Mouse (Mus musculus): ENCODE measurements around the gene Nsmce1. TPM values are rescaled to one million over a fixed set of nuclear protein-coding genes. Genes with fewer than 3 reads are reported as not detected.

Nsmce1 gene
- total and polyA plus RNA-seq, 2 experiments from 2014 or later, result 23.1 to 77.8 TPM

GRCm38 (mm10) chr7:125427492-125428090 lies 63.8 kb downstream of the Nsmce1 start:
- Histone ChIP-seq H3K4me2 (ENCODE audit: low read depth, low read length, poor library complexity, severe bottlenecking) (no peak overlapping the region), H3K4me1 (ENCODE audit: insufficient read depth, low read length) (no peaks in the 10 kb centered on the region), H3K36me3 (ENCODE audit: insufficient read depth, low read length) (no peaks in the 10 kb centered on the region), H3K27me3 (ENCODE audit: insufficient read depth, low read length) (no peaks in the 10 kb centered on the region), H3K9me3 (ENCODE audit: low read length) (no peaks in the 10 kb centered on the region), H3K9ac (replicated peaks; ENCODE audit: low read length, poor library complexity, severe bottlenecking) (no peak overlapping the region), H3K4me3 (ENCODE audit: low read depth, low read length) (no peak overlapping the region), H3K27ac (ENCODE audit: low read depth, low read length) (no peak overlapping the region)
- 72% methylated on average over 12 of the region's 12 CpGs for WGBS
- no peak for TF ChIP-seq CTCF (IDR thresholded peaks at IDR 0.05)
- DNase-seq (ENCODE audit: low spot score), result peak; percentile 65
- ATAC-seq (ENCODE audit: low FRiP score), result no peak

DNA sequence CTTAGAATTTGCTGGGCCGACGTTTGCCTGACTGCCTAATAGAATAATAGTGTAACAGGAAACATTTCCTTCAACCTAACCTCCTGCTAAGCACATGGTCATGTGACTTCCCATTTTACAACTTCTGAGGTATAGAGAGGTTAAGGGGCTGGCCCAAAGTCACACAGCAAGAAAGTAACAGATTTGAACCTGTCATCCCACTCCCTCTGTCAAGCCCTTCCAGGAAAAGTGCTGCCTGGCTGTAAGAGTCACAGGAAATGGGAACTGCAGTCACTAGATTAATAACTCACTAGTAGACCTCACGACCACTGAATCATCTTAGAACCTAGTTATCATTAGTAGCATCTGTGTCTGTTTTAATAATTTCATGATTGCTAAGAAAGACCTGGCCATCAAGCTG lies 68.3 kb downstream of the Nsmce1 start:
- no peak for TF ChIP-seq CTCF (IDR thresholded peaks at IDR 0.05)
- no peaks in the 10 kb centered on the region for H3K36me3 ChIP-seq (ENCODE audit: insufficient read depth, low read length)
- H3K27ac ChIP-seq (ENCODE audit: low read depth, low read length), result no peak overlapping the region
- H3K27me3 ChIP-seq (ENCODE audit: insufficient read depth, low read length), result no peaks in the 10 kb centered on the region
- 75% methylated on average over 3 of the region's 3 CpGs for WGBS
- no peaks in the 10 kb centered on the region for H3K9me3 ChIP-seq (ENCODE audit: low read length)
- no peaks in the 10 kb centered on the region for H3K4me1 ChIP-seq (ENCODE audit: insufficient read depth, low read length)
- no peak overlapping the region for H3K4me3 ChIP-seq (ENCODE audit: low read depth, low read length)
- H3K4me2 ChIP-seq (ENCODE audit: low read depth, low read length, poor library complexity, severe bottlenecking), result no peak overlapping the region
- H3K9ac ChIP-seq (replicated peaks; ENCODE audit: low read length, poor library complexity, severe bottlenecking), result no peak overlapping the region
- DNase-seq (ENCODE audit: low spot score), result no peak
- ATAC-seq (ENCODE audit: low FRiP score), result no peak

DNA sequence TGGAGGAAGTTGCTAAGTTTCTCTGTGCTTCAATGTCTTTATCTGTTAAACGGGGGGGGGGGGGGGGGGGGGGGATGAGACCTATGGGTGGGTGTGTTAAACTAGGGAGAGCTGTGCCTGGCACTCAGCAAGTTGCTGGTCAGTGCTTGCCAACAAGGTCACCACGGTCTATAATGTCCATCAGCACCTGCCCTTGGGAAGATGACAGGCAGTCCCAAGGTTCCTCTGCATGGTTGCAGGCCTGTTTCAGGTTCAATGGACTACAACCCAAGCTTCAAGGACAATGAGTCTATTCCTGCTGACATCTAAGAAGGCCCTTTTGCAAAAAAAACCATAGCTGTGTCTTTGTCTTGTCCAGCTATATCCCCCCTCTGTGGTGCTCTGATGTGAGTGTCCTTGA lies 69.5 kb downstream of the Nsmce1 start:
- no peak for TF ChIP-seq CTCF (IDR thresholded peaks at IDR 0.05)

GRCm38 (mm10) chr7:125420190-125420589 lies 71.2 kb downstream of the Nsmce1 start:
- no peak for DNase-seq (ENCODE audit: low spot score)
- no peak for ATAC-seq (ENCODE audit: low FRiP score)

More for the DNA sequence above, 69.5 kb downstream of the Nsmce1 start:
- Histone ChIP-seq H3K36me3 (ENCODE audit: insufficient read depth, low read length) (no peaks in the 10 kb centered on the region), H3K4me1 (ENCODE audit: insufficient read depth, low read length) (no peaks in the 10 kb centered on the region), H3K9me3 (ENCODE audit: low read length) (no peaks in the 10 kb centered on the region), H3K27me3 (ENCODE audit: insufficient read depth, low read length) (no peaks in the 10 kb centered on the region), H3K9ac (replicated peaks; ENCODE audit: low read length, poor library complexity, severe bottlenecking) (no peak overlapping the region), H3K4me2 (ENCODE audit: low read depth, low read length, poor library complexity, severe bottlenecking) (no peak overlapping the region), H3K27ac (ENCODE audit: low read depth, low read length) (no peak overlapping the region), H3K4me3 (ENCODE audit: low read depth, low read length) (no peak overlapping the region)
- DNase-seq (ENCODE audit: low spot score) (no peak), ATAC-seq (ENCODE audit: low FRiP score) (no peak)
- 43% methylated on average over 2 of the region's 2 CpGs for WGBS

GRCm38 (mm10) chr7:125418413-125418812 lies 73.0 kb downstream of the Nsmce1 start:
- no peaks in the 10 kb centered on the region for H3K4me1 ChIP-seq (ENCODE audit: insufficient read depth, low read length)
- TF ChIP-seq CTCF (IDR thresholded peaks at IDR 0.05), result no peak
- no peaks in the 10 kb centered on the region for H3K36me3 ChIP-seq (ENCODE audit: insufficient read depth, low read length)
- H3K4me3 ChIP-seq (ENCODE audit: low read depth, low read length), result no peak overlapping the region
- no peaks in the 10 kb centered on the region for H3K9me3 ChIP-seq (ENCODE audit: low read length)
- H3K9ac ChIP-seq (replicated peaks; ENCODE audit: low read length, poor library complexity, severe bottlenecking), result no peak overlapping the region
- H3K27ac ChIP-seq (ENCODE audit: low read depth, low read length), result no peak overlapping the region
- no peaks in the 10 kb centered on the region for H3K27me3 ChIP-seq (ENCODE audit: insufficient read depth, low read length)
- no peak overlapping the region for H3K4me2 ChIP-seq (ENCODE audit: low read depth, low read length, poor library complexity, severe bottlenecking)
- no peak for DNase-seq (ENCODE audit: low spot score)
- WGBS, result 36% methylated on average over 3 of the region's 3 CpGs
- ATAC-seq (ENCODE audit: low FRiP score), result no peak

More at GRCm38 (mm10) chr7:125420190-125420589, 71.2 kb downstream of the Nsmce1 start:
- Histone ChIP-seq H3K9me3 (ENCODE audit: low read length) (no peaks in the 10 kb centered on the region), H3K9ac (replicated peaks; ENCODE audit: low read length, poor library complexity, severe bottlenecking) (no peak overlapping the region), H3K36me3 (ENCODE audit: insufficient read depth, low read length) (no peaks in the 10 kb centered on the region), H3K4me2 (ENCODE audit: low read depth, low read length, poor library complexity, severe bottlenecking) (no peak overlapping the region), H3K27ac (ENCODE audit: low read depth, low read length) (no peak overlapping the region), H3K4me3 (ENCODE audit: low read depth, low read length) (no peak overlapping the region), H3K4me1 (ENCODE audit: insufficient read depth, low read length) (no peaks in the 10 kb centered on the region), H3K27me3 (ENCODE audit: insufficient read depth, low read length) (no peaks in the 10 kb centered on the region)
- peak; percentile 63 for TF ChIP-seq CTCF (IDR thresholded peaks at IDR 0.05)
- 59% methylated on average over 2 of the region's 2 CpGs for WGBS

Other genes with a start within 250 kb of the Nsmce1 start
- gene Kdm8, start 46.9 kb downstream of the Nsmce1 start, total RNA-seq (2014; rRNA removed), result 5.4 and 8.8 TPM in 2 replicates
- gene Kdm8, start 46.9 kb downstream of the Nsmce1 start, polyA plus RNA-seq (2015; fragmentation: Nextera tagmentation; extraction: Ambion mirVana), result 2.6 and 3.2 TPM in 2 replicates
- gene Il4ra, start 60.5 kb upstream of the Nsmce1 start, total RNA-seq (2014; rRNA removed), result 11.0 and 12.9 TPM in 2 replicates
- 5.4 and 6.7 TPM in 2 replicates for gene Il4ra, start 60.5 kb upstream of the Nsmce1 start, polyA plus RNA-seq (2015; fragmentation: Nextera tagmentation; extraction: Ambion mirVana)
- gene Il21r, start 111.8 kb upstream of the Nsmce1 start, total RNA-seq (2014; rRNA removed), result 0.44 and 0.61 TPM in 2 replicates
- gene Il21r, start 111.8 kb upstream of the Nsmce1 start, polyA plus RNA-seq (2015; fragmentation: Nextera tagmentation; extraction: Ambion mirVana), result 0.21 and 0.44 TPM in 2 replicates
- 72.0 and 80.4 TPM in 2 replicates for gene Gtf3c1, start 216.2 kb upstream of the Nsmce1 start, total RNA-seq (2014; rRNA removed)
- 18.1 and 20.9 TPM in 2 replicates for gene Gtf3c1, start 216.2 kb upstream of the Nsmce1 start, polyA plus RNA-seq (2015; fragmentation: Nextera tagmentation; extraction: Ambion mirVana)
- gene D430042O09Rik, start 216.3 kb upstream of the Nsmce1 start, total RNA-seq (2014; rRNA removed), result 16.9 and 21.7 TPM in 2 replicates
- 3.5 and 4.3 TPM in 2 replicates for gene D430042O09Rik, start 216.3 kb upstream of the Nsmce1 start, polyA plus RNA-seq (2015; fragmentation: Nextera tagmentation; extraction: Ambion mirVana)

Measured in midbrain, postnatal 0 days (tissue).